Mouse (Mus musculus) spleen, adult 2 months (tissue): ENCODE measurements around the gene Prdx5.

Experiments
- CTCF ChIP-seq: fragments of 200-500 bp; IDR thresholded peaks from 2 replicates; pipeline ENCODE4 v1.5.1; 2011; ENCODE audit warnings: mild to moderate bottlenecking, inconsistent platforms; ENCODE audit not compliant: insufficient read depth, insufficient read length, insufficient replicate concordance; ENCODE audit errors: extremely low read depth
- POLR2A ChIP-seq: fragments of 200-500 bp; IDR thresholded peaks from 2 replicates; pipeline ENCODE4 v1.6.1; 2011; ENCODE audit warnings: low read depth, low read length, inconsistent platforms

DNA sequence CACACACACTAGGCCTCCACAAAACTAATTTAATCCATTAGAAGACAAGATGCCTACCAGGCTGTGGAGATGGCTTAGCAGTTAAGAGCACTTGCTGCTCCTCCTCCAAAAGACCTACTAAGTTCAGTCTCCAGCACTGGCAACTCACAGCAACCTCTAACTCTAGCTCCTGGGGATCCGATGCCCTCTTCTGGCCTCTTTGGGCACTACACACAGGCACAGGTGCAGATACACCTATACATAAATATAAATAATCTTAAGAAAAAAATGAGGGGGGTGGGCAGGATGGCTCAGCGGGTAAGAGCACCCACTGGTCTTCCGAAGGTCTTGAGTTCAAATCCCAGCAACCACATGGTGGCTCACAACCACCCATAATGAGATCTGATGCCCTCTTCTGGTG lies 26.4 kb upstream of the Prdx5 start:
- no peak for TF ChIP-seq POLR2A
- TF ChIP-seq CTCF = no peak; the same call in 1 of the 2 replicates
